Mouse (Mus musculus) retina, adult 2 months (tissue): Measurements from ENCODE around the gene Tbc1d10c.

ENCODE experiments used
- DNase-seq: peaks from one replicate; pipeline ENCODE4 v3.0.0-alpha.2; 2012; ENCODE audit warnings: low read depth, low spot score

Tbc1d10c gene

DNA sequence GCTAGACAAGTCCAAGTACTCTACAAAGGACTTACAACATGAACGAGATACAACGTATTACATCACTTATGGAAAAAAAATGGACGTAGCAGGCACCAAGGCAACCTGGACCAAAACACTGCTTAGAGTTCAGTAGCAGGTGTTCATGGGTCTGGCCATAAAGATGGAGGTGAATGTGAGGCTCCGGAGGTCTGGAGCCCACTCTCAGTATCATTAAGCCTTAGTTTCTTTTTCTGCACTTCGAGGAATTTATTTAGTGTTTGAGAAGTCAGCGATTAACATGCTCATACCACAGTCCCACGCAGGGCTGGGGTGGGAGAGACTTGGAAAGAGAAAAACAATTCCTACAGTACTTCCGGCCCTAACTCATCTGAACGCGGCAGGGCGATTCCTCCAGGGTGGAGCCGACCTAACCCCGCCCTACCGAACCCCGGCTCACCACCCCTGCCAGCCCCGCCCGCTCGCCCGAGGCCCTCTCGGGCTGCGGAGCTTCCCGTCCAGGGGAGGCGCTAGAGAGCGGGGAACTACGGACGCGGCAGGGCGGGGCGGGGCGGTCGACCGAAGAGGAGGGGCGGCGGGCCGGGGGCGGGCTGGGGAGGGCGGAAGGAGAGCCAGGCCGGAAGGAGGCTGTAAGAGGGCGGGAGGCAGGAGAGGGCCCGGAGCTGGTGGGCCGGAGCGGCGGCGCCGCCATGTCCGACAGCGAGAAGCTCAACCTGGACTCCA, 605 bp upstream of the Tbc1d10c start, which contains the start of gene Ppp1ca:
Ppp1ca (plus strand) TSS at position 538 of the 723 bp plus-strand sequence.
- DNase-seq = peak; percentile 92

DNA sequence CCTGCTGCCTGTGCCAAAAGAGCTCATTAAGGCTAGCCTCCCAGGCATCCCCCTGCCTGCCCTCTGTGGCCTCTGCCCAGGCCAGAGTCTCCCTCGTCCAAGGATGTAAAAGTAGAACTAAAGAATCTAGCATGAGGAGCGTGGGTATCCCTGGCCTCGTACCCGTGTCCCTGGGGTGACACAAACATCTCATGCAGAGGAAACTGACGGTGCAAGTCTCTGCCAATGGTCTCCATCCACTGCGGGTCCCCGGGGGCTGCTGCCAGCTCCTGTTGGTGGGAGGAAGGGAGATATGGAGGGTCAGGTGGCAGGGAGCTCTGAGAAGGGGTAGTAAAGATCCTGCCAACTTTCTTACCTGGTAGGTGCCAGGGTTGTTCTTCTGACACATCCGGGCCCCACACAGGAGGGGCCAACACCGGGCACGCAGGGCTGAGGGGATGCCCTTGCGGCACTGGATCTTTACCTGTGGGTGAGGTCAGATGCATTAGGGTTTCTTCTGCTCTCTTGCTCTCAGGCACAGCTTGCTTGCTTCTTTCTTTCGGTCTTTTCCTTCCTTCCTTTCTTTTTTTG, 1.9 kb downstream of the Tbc1d10c start:
- DNase-seq = no peak

DNA sequence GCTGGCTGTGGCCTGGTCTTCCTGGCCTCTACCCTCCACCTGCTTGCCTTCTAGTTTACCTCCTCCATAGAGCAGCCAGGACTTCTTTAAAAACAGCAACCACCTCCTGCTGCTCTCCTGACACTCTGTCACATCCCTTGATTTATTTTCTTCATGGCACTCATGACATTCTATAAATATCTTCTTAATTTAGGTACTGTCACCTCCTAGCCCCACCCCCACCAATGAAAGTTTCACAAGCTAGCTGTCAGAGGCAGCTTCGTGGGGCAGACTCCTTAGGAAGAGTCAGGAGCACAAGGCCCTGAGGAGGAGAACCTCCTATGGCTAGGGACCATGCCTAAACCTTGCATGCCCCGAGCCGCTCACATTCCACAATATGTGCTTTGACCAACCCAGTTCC, 3.8 kb downstream of the Tbc1d10c start:
- DNase-seq = no peak

DNA sequence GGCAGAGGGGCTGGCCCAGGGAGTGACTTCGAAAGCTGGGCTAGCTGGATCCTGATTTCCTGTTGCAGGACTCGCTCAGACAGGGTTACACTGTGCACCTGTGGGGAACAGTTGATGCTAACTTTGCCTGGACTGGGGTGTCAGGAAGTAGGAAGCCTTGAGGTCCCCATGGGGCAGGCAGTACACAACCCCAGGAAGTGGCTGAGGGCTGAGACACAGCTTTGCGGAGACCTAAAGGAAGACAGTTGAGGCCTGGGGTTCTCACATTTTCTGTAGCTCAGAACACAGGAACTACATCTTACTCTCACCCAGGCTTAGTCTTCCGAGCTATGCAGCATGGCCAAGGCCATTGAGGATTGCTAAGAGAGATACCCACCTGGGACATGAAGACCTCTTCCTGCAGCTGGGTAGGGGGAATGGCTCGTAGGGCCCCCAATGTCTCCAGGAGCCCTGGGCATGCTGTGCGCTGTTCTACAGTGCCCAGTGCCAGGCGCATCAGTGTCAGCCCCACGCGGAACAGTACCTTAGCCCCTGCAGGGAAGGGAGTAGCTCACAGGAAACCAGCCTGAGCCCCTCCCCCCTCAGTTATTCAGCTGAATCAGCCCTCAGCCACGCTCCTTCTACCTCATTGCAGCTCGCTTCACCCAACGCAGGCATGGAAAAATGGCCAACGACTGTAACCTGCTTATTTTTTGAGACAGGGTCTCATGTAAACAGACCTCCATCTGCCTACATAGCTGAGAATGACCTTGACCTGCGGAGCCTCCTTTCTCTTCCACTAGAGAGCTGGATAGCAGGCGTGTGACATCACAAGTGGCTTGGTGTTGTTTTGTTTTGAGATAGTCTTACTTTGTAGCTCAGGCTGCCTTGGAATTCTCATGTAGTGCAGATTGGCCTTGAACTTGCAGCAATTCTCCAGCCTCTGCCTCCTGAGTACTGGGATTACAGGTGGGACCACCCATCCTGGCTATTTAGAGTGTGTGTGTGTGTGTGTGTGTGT, 5.8 kb downstream of the Tbc1d10c start:
- no peak for DNase-seq

DNA sequence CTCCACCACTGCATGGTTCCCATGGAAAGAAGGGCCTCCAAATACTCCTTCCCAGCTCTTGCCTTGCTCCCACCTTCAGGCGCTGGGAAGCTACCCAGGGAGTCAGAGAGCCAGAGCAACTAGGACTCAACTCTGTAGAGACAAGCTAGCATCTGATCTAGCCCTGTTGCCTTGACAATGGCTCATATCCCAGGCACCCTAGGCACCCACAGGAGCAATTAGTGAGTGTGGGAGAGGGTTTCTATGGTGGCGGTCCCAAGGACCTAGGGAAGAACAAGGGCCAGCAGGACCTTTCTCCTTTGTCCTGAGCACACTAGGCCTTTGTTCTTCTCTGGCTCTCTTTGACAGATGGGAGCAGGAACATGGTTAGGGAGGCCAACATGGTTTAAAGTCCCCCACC, 7.4 kb downstream of the Tbc1d10c start:
- no peak for DNase-seq

DNA sequence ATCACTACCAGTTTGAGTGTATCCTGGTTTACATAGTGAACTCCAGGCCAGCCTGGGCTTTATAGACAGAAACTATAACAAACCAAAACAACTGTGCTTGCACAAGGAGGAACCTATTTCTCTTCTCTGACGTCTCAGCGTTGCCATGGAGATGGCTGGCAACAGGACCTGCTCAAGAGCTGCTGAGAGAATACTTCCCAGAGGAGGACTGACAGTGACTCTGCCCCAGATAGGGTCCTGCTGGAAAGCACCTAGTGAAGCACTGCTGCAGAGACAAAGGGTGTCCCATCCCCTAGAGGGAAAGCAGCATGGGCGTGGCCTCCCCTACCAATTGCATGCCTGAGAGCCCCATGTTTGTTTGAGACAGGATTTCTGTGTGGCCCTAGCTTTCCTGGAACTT, 9.2 kb downstream of the Tbc1d10c start:
- DNase-seq = no peak

DNA sequence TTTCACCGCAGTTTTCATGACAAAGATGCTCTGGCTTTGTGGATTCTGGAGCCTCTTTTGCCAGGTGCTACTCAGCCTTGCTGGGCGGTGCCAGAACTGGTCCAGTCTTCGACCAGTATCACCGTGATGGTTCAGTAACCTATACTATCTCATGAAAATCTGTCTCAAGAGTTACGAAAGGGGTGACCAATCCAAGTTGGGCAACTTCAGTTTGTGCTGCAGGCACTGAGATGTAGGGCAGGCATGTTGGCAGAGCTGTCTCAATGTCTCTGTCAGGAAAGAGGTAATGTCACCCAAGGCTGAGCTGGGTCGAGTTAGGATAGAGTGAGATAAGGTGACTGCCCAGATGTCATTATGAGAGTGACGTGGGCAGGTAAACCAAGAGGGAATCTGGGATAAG, 10.7 kb downstream of the Tbc1d10c start:
- DNase-seq = no peak

DNA sequence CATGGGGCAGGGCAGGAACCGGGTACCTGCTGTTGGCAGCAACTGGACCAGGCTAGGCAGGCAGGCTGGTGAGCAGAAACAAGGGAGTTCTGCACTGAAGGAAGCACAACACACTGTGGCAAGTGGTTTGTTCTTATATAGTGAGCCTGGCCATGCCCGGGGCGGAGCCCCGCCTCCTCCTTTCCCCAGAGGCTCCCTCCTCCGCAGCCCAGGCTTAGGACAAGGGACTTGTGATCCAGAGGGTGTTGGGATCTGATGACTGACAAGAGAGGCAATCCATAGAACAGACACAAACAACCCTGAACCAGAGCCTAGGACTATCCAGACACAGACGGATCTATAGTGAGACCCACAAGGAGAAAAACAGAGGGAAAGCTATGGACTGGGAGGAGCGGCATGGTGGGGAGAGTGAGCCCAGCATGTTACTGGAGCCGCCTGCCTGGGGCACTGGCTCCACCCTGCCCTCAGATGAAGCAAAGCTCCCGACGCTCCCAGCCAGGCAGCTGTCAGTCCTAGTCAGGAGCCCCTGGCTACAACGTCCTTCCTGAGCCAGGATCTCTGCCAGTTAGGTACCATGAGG, 15.6 kb downstream of the Tbc1d10c start, which contains the start of gene Carns1:
Carns1 (minus strand) TSS at position 112 of the 580 bp plus-strand sequence.
- no peak for DNase-seq

DNA sequence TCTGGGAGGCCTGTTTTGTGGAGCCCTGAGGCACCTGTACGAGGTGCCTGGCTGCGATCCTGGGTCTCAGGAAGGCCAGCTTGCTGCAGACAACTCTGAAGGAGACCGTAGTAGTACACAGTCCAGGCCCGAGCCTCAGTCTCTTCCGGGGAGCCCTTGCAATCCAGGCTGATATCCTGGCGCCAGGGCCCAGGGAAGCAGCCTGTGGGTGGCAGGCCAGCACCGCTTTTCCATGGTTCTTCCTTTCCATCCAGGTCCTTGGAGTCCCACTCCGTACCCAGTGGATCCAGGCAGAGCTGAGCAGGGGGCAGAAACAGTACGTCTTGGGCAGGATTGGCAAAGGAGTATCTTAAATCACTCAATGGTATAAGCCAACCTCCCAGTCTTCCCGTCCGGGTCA, 18.2 kb downstream of the Tbc1d10c start:
- no peak for DNase-seq

DNA sequence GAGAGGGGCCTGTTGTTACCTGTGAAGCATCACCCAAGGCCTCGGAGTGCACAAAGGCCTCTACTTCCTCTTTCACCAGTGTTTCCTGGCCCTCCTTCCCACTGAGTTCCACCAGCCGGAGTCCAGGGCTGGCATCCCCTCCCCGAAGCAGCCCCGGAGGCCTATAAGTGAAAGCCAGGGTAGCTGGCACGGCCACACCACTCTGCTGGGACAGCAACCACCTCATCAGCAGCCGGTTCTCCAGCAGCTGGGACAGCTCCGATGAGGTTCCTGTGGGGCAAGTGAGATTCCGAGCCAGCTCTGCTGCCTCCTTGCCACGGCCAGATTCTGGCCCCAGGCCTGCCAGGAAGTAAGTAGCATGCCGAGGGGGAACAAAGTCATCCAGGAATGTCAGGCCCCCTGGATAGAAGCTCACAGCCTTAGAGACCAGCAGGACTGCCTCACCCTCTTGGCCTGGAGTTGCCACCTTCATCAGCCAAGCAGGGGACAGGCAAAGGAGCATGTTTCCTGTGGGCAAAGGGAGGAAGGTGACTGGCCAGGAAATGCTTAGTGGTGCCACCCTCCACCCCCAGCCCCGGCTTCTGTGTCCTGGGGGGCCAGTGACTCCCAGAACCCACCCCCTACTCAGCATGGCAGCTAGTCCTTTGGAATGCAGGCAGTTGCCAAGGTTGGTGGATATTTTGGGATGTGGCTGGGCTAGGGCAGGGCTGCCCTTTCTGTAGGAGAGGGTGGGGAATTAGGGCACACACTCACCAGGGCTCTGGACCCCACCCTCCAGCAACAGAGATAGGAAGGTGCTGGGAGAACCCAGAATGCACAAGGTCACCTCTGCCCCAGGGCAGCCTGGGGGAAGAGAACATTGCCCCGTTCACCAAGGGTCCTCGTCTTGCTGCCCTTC, 19.4 kb downstream of the Tbc1d10c start:
- DNase-seq = no peak

DNA sequence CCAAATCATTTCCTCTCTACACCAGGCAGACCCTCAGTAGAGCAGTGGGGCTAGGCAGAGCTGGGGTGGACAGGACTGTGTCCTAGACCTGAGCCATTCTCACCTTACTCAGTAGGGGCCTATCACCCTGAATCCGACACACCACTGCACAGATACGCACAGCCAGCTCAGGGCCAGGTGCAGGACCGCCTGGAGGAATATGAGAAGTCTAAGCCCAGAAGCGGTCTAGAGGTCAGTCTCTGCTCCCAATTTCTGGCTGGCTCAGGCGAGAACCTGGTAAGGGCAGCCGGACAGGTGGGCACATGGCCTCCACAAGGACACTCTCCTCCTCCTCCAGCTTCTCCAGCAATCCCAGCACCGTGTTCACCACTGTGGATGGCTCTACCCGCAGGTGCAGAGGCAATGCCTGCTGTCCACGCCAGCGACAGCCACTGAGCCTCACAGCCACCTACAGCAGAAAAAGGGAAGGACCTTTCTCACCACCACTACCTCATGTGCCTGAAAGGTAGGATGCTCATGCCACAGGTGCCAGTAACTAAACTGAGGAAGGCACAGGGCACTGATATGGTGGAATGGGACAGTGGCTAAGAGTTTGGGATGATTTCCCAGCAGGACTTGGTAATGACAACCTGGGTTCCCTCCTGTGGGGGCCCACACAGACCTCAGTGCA, 20.2 kb downstream of the Tbc1d10c start:
- no peak for DNase-seq

DNA sequence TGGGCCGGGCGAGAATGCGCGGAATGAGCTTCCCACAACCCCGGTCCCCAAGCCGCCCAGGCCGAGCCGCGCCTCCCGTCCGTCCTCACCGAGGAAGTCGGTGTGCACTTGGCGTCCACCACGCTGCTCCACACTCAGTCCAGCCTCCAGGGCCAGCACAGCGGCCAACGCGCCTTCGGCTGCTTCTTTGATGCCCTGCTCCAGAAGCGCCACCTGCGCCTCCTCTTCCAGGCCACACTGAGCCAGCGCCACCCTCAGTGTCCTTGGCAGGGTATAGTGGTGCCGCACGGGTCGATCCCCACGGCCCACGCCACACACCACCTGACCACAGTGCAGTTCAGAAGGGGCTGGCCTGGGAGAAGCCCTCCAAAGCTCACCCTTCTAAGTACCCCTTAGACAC, 21.3 kb downstream of the Tbc1d10c start:
- DNase-seq = no peak

DNA sequence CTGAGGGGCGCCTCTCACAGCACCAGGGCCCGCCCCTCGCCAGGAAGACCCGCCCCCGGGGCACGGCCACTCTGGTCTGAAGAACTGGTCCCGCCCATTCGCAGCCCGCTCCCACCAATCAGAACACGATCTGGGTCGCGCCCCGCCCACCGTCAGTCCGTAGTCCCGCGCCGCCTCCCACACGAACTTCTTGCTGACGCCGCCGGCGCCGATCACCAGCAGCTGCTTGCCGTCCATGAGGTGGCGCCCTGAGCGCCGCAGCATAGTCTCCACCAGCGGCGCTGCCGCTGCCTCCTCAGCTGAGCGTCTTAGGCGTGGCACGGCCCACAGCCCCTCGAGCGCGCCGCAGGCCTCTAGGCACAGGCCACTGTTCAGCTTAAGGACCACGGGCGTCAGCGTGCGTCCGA, 21.7 kb downstream of the Tbc1d10c start:
- DNase-seq = peak; percentile 95

DNA sequence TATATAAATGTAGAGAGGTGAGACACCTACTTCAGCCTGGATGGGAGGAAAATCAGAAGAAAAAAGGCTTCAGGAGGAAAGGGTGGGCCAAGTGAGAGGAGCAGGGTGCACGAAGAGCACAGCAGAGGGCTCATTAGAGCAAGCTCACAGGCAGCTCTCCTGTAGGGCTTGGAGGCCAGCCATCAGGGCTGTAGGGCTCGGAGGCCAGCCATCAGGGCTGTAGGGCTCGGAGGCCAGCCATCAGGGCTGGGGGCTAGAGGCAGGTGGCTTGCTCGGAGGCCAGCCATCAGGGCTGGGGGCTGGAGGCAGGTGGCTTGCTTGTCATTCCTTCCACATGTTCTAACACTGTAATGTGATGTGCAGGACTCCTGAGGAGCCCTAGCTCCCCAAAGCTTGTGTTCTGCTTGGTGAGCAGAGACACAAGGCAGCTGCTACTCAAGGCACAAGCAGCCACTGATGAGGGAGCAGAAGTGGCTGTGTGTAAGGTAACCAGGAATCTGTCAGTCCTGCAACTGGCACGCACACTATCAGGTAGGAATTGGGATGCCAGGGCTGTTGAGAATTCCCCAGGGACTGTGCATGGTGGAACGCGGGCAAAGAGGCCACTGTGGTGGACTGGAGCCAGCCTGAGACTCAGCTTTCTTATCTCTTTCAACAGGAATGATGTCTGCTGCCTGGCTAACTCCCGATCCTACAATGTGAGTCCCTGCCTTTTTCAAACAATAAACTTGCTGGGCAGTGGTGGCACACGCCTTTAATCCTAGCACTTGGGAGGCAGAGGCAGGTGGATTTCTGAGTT, 24.2 kb downstream of the Tbc1d10c start:
- no peak for DNase-seq

DNA sequence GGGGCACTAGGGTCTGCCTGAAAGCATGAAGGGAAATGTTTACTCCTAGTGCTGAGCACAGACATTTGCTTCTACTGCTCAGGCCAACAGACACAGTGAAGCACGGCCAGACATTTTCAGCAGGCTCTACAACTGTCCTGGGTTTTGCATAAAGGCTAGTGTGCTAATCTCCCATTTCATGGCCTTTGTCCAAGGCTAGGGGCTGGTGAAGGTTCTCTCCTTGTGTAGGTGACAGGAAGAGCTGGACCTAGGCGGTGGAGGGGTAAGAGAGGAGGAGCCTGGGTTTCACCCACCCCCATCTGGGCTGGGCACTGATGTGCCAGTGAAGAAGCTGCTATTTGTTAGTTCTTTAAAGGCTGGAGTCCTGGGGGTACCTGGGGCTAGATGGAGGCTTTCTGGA, 26.4 kb downstream of the Tbc1d10c start:
- no peak for DNase-seq

DNA sequence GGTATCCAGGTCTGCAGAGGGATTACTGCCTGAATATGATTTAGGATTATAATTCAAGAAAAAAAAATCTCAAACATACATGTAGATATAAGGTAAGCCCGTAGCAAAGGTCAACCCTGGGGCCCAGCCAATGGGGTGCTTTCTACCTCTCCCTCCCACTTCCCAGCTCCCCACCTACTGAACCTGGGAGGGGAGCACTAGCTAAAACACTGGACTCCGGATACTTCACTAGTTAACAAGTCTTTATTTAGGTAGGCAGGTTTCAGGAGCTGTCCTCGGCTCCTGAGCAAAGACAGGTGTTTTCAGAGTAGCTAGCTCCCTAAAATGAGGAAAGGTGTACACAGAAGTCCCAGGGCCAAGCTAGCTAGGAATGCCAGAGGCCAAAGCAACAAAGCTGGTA, 27.0 kb downstream of the Tbc1d10c start:
- no peak for DNase-seq

DNA sequence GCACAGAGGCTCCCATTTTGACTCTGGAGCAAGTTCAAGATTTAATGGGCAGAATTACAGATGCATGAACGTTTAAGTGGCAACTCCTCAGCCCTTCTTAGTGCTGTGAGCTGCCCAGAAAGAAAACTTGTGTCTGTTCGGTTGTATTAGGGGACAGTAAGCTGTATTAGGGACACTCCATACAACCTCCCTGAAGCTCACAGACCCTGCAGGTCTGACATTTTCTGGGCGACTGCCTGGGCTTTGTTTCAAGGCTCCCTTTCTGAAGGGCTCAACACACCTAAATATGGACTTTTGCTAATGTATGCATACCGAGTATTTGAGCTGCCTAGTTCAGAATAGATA, 27.6 kb downstream of the Tbc1d10c start:
- no peak for DNase-seq

DNA sequence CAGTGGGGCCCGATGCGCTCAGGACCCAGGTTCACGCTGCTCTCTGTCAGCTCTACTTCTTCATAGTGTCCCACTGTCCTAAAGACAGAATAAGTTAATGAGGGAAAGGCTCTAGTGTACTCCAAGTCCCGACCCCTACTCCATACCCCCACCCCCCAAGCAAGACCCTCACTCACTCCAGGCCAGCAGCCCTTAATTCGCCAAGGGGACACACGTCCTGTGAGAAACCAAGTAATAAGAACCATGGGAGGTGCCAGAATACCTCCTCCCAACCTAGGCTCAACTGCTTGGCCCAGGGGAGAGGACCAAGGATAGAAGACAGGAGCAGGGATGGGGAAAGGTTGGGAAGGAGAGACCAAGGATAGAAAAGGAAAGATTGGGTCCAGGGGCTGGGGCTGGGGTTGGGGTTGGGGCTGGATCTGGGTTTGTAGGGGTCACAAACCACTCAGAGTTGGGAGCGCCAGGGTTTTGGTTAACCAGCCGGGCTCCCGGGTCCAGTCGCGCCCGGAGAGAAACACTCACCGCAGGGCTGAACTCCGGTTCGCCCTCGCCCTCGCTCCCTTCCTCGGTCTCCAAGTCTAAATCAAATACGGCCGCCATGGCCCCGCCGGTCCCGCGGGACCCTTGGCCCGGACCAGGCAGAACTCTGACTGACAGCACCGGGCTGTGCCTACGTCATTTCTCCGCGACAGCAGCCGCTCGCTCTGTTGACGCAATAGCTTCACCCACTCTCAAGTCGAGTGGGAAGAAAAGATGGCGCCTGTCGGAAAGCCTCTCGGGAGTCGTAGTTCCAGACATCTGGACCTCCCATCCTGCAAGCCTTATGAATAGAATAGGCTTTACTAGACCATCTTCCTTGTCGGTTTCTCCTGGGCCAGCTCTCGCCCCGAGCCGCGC, 28.2 kb downstream of the Tbc1d10c start, which contains the start of gene Rps6kb2:
Rps6kb2 (minus strand) TSS at position 709 of the 897 bp plus-strand sequence.
- peak; percentile 88 for DNase-seq
